Mouse (Mus musculus) CH12.LX (cell line): ENCODE measurements around the gene Stk17b.

ENCODE experiments used
- BHLHE40 ChIP-seq: IDR thresholded peaks from 2 replicates; pipeline ENCODE4 v1.6.1; 2011; ENCODE audit warnings: mild to moderate bottlenecking, low read depth, low read length, improper control_type of control experiment
- CTCF ChIP-seq, 2 experiments: IDR thresholded peaks in 1 of 2; conservative IDR thresholded peaks in 1 of 2; 2 replicates each; pipeline ENCODE4 v1.5.1; 2011 to 2012; ENCODE audit warnings: low read depth in 2 of 2, low read length in 2 of 2, improper control_type of control experiment in 1 of 2, inconsistent platforms in 1 of 2, mild to moderate bottlenecking in 1 of 2, moderate library complexity in 1 of 2
- E2F4 ChIP-seq: IDR thresholded peaks from 2 replicates; pipeline ENCODE4 v1.6.1; 2011; ENCODE audit warnings: low read depth, low read length, improper control_type of control experiment; ENCODE audit not compliant: insufficient replicate concordance
- ETS1 ChIP-seq: conservative IDR thresholded peaks from 2 replicates; pipeline ENCODE4 v1.6.1; 2012; ENCODE audit warnings: low read depth, mild to moderate bottlenecking, inconsistent platforms, low read length, improper control_type of control experiment, moderate library complexity
- POLR2A ChIP-seq: IDR thresholded peaks from 2 replicates; pipeline ENCODE4 v1.6.1; 2011; ENCODE audit warnings: low read depth, mild to moderate bottlenecking, improper control_type of control experiment, low read length
- POLR2AphosphoS2 ChIP-seq: IDR thresholded peaks from 2 replicates; pipeline ENCODE4 v1.6.1; 2011; ENCODE audit warnings: low read depth, low read length, improper control_type of control experiment
- RCOR1 ChIP-seq: conservative IDR thresholded peaks from 2 replicates; pipeline ENCODE4 v1.6.1; 2012; ENCODE audit warnings: low read depth, mild to moderate bottlenecking, inconsistent platforms, low read length, improper control_type of control experiment
- SIN3A ChIP-seq: IDR thresholded peaks from 2 replicates; pipeline ENCODE4 v1.6.1; 2012; ENCODE audit warnings: low read length, improper control_type of control experiment, inconsistent platforms
- SMC3 ChIP-seq: IDR thresholded peaks from 2 replicates; pipeline ENCODE4 v1.6.1; 2011; ENCODE audit warnings: low read depth, low read length, improper control_type of control experiment
- TCF12 ChIP-seq: IDR thresholded peaks from 2 replicates; pipeline ENCODE4 v1.6.1; 2014; ENCODE audit warnings: low read depth, mild to moderate bottlenecking, inconsistent platforms, low read length, improper control_type of control experiment
- USF1 ChIP-seq: IDR thresholded peaks from 2 replicates; pipeline ENCODE4 v1.6.1; 2014; ENCODE audit warnings: low read depth, mild to moderate bottlenecking, inconsistent platforms, low read length, improper control_type of control experiment
- ZKSCAN1 ChIP-seq: IDR thresholded peaks from 2 replicates; pipeline ENCODE4 v1.6.1; 2012; ENCODE audit warnings: low read depth, inconsistent platforms, low read length, improper control_type of control experiment, borderline replicate concordance

- TF ChIP-seq TCF12 (no peak), RCOR1 (no peak), CTCF (conservative IDR thresholded peaks at IDR 0.05 in 1 of 2, IDR thresholded peaks at IDR 0.05 in 1 of 2; ENCODE audit: low read depth in 2 of 2, low read length in 2 of 2) (peak; percentile 49 to 86; a peak in 3 of 4 replicates), USF1 (no peak), ZKSCAN1 (no peak), SMC3 (peak; percentile 91), E2F4 (0 out of 2 replicates have a peak, but pooled peaks have one; percentile 47), POLR2AphosphoS2 (no peak), BHLHE40 (no peak), ETS1 (no peak), POLR2A (no peak), SIN3A (no peak)
These were observed 69.6 kb downstream of the Stk17b start for GRCm38 (mm10) chr1:53715446-53715845.
